Mouse (Mus musculus): ENCODE data around the gene Matn4. TPM values are rescaled to one million over a fixed set of nuclear protein-coding genes. Genes with fewer than 3 reads are reported as not detected.
"Not testable (repeated sequence)": the region's sequence is repeated elsewhere in the genome, so short reads cannot be mapped to it uniquely, and the experiment has no call there.

Gene Matn4
- polyA plus RNA-seq, 1 experiment = 1.4 TPM

DNA sequence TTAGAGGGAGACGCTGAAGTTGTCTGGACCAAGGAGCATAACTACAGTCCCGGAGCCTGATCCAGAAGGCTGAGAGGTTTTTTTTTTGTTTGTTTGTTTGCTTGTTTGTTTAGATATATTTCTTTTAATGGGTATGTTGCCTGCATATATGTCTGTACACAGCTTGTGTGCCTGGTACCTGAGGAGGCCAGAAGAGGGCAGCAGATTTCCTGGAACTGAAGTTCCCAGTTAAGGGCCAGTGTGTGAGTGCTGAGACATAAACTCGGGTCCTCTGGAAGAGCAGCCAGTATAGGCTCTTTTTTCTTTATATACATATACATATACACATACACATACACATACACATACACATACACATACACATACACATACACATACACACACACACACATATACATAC lies 46.6 kb downstream of the Matn4 start:
- no peak for DNase-seq
- no peaks in the 10 kb centered on the region for H3K4me1 ChIP-seq (ENCODE audit: control insufficient read depth, insufficient read depth, low read length)
- WGBS = 82% methylated on average over 3 of the region's 3 CpGs
- H3K4me3 ChIP-seq (ENCODE audit: insufficient read depth, low read depth, low read length) = no peak overlapping the region
- no peaks in the 10 kb centered on the region for H3K27me3 ChIP-seq (replicated peaks; ENCODE audit: control insufficient read depth, insufficient read depth, low read length)
- TF ChIP-seq CTCF (conservative IDR thresholded peaks at IDR 0.05; ENCODE audit: insufficient read depth, insufficient read length, low read depth, low read length) (peak; percentile 38), POLR2A (IDR thresholded peaks at IDR 0.05; ENCODE audit: low read depth, low read length) (no peak)
- H3K27ac ChIP-seq (ENCODE audit: insufficient read depth, low read depth, low read length) = no peak overlapping the region
- H3K36me3 ChIP-seq (ENCODE audit: control insufficient read depth, insufficient read depth, low read length) = no peaks in the 10 kb centered on the region

DNA sequence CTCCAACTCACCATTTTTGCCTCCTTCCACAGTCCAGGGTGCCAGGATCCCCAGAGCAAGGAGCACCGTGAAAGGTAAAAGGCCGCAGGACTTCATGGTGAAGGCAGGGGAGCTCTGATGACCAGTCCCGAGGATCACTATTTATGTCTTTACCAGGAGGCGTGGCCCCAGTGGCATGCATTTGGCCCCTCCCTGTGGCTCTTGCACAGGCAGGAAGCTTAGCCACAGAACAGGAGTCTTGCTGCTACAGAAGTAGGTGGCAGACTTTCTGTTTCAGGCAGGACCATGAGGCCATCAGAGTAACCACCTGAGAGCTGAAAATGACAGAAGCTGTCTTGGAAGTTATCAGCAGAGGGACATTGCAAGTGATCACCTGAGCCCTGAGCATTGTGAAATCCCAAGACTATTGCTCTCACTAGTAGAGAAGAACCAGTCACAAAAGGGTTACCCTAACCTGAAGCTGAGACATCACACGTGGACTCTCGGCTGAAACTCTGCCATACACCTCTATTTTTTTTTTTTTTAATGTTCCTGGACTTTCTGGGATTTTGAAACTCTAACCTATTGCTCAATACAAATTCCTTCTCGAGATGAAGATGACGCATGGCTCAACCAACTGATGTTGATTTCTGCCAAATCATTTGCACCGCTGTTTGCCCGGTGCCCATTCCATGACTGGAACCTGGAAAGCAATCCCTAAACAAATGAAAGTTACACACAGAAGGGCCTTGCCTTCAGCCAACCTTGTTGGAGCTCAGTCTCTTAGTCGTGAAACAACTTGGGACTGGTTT lies 48.6 kb downstream of the Matn4 start:
- Histone ChIP-seq H3K27ac (ENCODE audit: insufficient read depth, low read depth, low read length) (no peak overlapping the region), H3K36me3 (ENCODE audit: control insufficient read depth, insufficient read depth, low read length) (no peaks in the 10 kb centered on the region), H3K27me3 (replicated peaks; ENCODE audit: control insufficient read depth, insufficient read depth, low read length) (no peaks in the 10 kb centered on the region), H3K4me3 (ENCODE audit: insufficient read depth, low read depth, low read length) (no peak overlapping the region), H3K4me1 (ENCODE audit: control insufficient read depth, insufficient read depth, low read length) (no peaks in the 10 kb centered on the region)
- TF ChIP-seq CTCF (conservative IDR thresholded peaks at IDR 0.05; ENCODE audit: insufficient read depth, insufficient read length, low read depth, low read length) (no peak), POLR2A (IDR thresholded peaks at IDR 0.05; ENCODE audit: low read depth, low read length) (no peak)
- no peak for DNase-seq
- 72% methylated on average over 11 of the region's 11 CpGs for WGBS

DNA sequence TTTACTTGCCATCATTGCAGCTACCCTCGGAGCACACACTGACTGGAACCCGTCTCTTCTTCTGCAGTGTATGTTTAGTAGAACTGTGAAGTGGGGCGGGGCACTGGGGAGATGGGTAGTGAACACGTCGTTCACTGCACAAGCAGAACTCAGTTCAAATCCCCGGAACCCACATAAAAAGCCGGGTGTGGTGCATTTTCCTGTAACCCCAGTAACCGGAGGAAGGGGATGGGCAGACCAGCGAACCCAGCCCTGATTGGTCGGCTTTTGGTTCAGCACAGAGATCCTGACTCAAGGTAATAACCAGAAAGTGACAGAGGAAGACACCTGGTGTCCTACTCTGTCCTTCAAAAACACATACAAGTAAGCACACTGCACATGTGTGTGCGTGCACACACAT lies 51.6 kb downstream of the Matn4 start:
- no peaks in the 10 kb centered on the region for H3K4me1 ChIP-seq (ENCODE audit: control insufficient read depth, insufficient read depth, low read length)
- no peaks in the 10 kb centered on the region for H3K36me3 ChIP-seq (ENCODE audit: control insufficient read depth, insufficient read depth, low read length)
- no peak overlapping the region for H3K4me3 ChIP-seq (ENCODE audit: insufficient read depth, low read depth, low read length)
- no peak overlapping the region for H3K27ac ChIP-seq (ENCODE audit: insufficient read depth, low read depth, low read length)
- no peak for DNase-seq
- no peak for TF ChIP-seq CTCF (conservative IDR thresholded peaks at IDR 0.05; ENCODE audit: insufficient read depth, insufficient read length, low read depth, low read length)
- no peak for TF ChIP-seq POLR2A (IDR thresholded peaks at IDR 0.05; ENCODE audit: low read depth, low read length)
- no peaks in the 10 kb centered on the region for H3K27me3 ChIP-seq (replicated peaks; ENCODE audit: control insufficient read depth, insufficient read depth, low read length)
- 89% methylated on average over 11 of the region's 11 CpGs for WGBS

DNA sequence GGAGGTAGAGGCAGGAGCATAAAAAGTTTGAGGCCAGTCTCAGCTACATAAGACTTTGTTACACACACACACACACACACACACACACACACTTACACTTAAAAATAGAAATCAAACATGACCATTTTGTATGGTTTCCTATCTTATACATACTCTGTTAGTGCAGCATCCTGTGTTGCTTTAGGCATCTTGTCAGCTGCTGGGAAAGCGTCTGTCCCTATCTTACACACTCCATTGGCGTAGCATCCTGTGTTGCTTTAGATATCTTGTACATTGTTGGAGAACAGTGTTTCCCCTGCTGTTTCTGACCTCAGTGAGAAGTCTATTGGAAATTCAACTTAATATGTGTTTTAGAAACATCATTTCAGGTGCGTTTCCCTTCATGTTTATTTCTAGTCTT lies 52.3 kb downstream of the Matn4 start:
- no peak for DNase-seq
- Histone ChIP-seq H3K4me1 (ENCODE audit: control insufficient read depth, insufficient read depth, low read length) (no peaks in the 10 kb centered on the region), H3K36me3 (ENCODE audit: control insufficient read depth, insufficient read depth, low read length) (no peaks in the 10 kb centered on the region), H3K27ac (ENCODE audit: insufficient read depth, low read depth, low read length) (no peak overlapping the region), H3K27me3 (replicated peaks; ENCODE audit: control insufficient read depth, insufficient read depth, low read length) (no peaks in the 10 kb centered on the region), H3K4me3 (ENCODE audit: insufficient read depth, low read depth, low read length) (no peak overlapping the region)
- WGBS = 87% methylated on average over 3 of the region's 3 CpGs
- TF ChIP-seq POLR2A (IDR thresholded peaks at IDR 0.05; ENCODE audit: low read depth, low read length) (no peak), CTCF (conservative IDR thresholded peaks at IDR 0.05; ENCODE audit: insufficient read depth, insufficient read length, low read depth, low read length) (no peak)

DNA sequence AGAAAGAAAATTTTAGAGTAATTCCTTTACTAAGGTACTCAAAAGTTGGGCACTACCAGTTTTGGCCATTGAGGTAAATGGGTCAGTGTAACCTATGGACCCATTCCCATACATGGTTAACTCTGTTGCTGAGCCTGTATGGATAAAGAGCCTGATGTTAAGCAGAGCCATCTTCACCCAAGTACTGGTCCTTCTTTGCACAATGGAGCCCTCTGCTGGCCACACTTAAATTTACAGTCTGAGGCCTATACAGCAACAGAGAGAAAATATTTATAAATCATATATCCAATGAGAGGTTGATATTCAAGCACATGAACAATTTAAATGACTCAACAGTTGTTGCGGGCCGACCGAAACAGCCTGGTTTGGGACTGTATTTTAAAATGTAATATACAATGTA lies 56.0 kb downstream of the Matn4 start:
- Histone ChIP-seq H3K4me3 (ENCODE audit: insufficient read depth, low read depth, low read length) (no peak overlapping the region), H3K36me3 (ENCODE audit: control insufficient read depth, insufficient read depth, low read length) (no peaks in the 10 kb centered on the region), H3K27me3 (replicated peaks; ENCODE audit: control insufficient read depth, insufficient read depth, low read length) (no peaks in the 10 kb centered on the region), H3K4me1 (ENCODE audit: control insufficient read depth, insufficient read depth, low read length) (no peaks in the 10 kb centered on the region), H3K27ac (ENCODE audit: insufficient read depth, low read depth, low read length) (no peak overlapping the region)
- peak; percentile 21 for DNase-seq
- over 99% methylated on average over 3 of the region's 3 CpGs for WGBS
- TF ChIP-seq POLR2A (IDR thresholded peaks at IDR 0.05; ENCODE audit: low read depth, low read length) (no peak), CTCF (conservative IDR thresholded peaks at IDR 0.05; ENCODE audit: insufficient read depth, insufficient read length, low read depth, low read length) (peak; percentile 27)

DNA sequence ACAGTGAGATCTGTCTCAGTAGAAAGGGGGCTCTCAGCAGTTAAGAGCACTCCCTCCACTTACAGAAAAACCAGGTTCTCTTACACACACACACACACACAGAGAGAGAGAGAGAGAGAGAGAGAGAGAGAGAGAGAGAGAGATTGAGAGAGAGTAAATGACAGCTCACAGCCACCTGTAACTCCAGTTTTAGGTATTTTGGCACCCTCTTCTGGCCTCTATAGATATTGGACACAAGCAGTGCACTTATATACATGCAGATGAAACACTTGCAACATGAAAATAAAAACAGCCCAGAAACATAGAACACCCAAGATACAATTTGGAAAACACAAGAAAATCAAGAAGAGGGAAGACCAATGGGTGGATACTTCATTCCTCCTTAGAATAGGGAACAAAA lies 57.3 kb downstream of the Matn4 start:
- H3K4me3 ChIP-seq (ENCODE audit: insufficient read depth, low read depth, low read length); H3K4me1 ChIP-seq (ENCODE audit: control insufficient read depth, insufficient read depth, low read length); H3K27me3 ChIP-seq (replicated peaks; ENCODE audit: control insufficient read depth, insufficient read depth, low read length); H3K27ac ChIP-seq (ENCODE audit: insufficient read depth, low read depth, low read length); DNase-seq; H3K36me3 ChIP-seq (ENCODE audit: control insufficient read depth, insufficient read depth, low read length): not testable (repeated sequence)

DNA sequence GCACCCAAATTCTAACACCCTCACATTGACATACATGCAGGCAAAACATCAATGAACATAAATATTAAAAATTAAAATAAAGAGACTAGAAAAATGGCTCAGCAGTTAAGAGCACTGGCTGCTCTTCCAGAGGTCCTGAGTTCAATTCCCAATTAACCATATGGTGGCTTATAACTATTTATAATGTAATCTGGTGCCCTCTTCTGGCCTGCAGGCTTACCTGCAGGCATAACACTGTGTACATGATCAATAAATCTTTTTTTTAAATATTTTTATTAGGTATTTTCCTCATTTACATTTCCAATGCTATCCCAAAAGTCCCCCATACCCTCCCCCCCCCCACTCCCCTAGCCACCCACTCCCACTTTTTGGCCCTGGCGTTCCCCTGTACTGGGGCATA lies 61.2 kb downstream of the Matn4 start:
- not testable (repeated sequence) for H3K36me3 ChIP-seq (ENCODE audit: control insufficient read depth, insufficient read depth, low read length); H3K4me1 ChIP-seq (ENCODE audit: control insufficient read depth, insufficient read depth, low read length); H3K27ac ChIP-seq (ENCODE audit: insufficient read depth, low read depth, low read length); H3K4me3 ChIP-seq (ENCODE audit: insufficient read depth, low read depth, low read length); DNase-seq; H3K27me3 ChIP-seq (replicated peaks; ENCODE audit: control insufficient read depth, insufficient read depth, low read length)
- WGBS = 89% methylated on average over 1 of the region's 1 CpGs

Other genes starting within 250 kb of the Matn4 start
- gene Kcns1, start 234.0 kb downstream of the Matn4 start, polyA plus RNA-seq (2012; rRNA removed) = 0.36 and 0.48 TPM in 2 replicates
- not detected in 2 replicates for gene Wfdc5, start 222.4 kb downstream of the Matn4 start, polyA plus RNA-seq (2012; rRNA removed)
- gene Wfdc12, start 214.6 kb downstream of the Matn4 start, polyA plus RNA-seq (2012; rRNA removed) = not detected in 2 replicates
- gene Wfdc15a, start 205.0 kb downstream of the Matn4 start, polyA plus RNA-seq (2012; rRNA removed) = 0.20 TPM in 1 of 2 replicates, not detected in the other
- gene Wfdc15b, start 183.5 kb downstream of the Matn4 start, polyA plus RNA-seq (2012; rRNA removed) = 492 and 557 TPM in 2 replicates
- gene Svs2, start 166.7 kb downstream of the Matn4 start, polyA plus RNA-seq (2012; rRNA removed) = not detected in 2 replicates
- gene Svs3b, start 148.5 kb downstream of the Matn4 start, polyA plus RNA-seq (2012; rRNA removed) = not detected in 2 replicates
- not detected in 2 replicates for gene Svs4, start 126.7 kb downstream of the Matn4 start, polyA plus RNA-seq (2012; rRNA removed)
- gene Svs3a, start 115.9 kb downstream of the Matn4 start, polyA plus RNA-seq (2012; rRNA removed) = not detected in 2 replicates
- gene Svs6, start 88.4 kb downstream of the Matn4 start, polyA plus RNA-seq (2012; rRNA removed) = not detected in 2 replicates
- not detected in 2 replicates for gene Svs5, start 72.4 kb downstream of the Matn4 start, polyA plus RNA-seq (2012; rRNA removed)
- gene Slpi, start 16.1 kb downstream of the Matn4 start, polyA plus RNA-seq (2012; rRNA removed) = 3.0 and 4.6 TPM in 2 replicates
- 0.04 TPM in 1 of 2 replicates, not detected in the other for gene Rbpjl, start 2.0 kb downstream of the Matn4 start, polyA plus RNA-seq (2012; rRNA removed)
- gene Sdc4, start 38.7 kb upstream of the Matn4 start, polyA plus RNA-seq (2012; rRNA removed) = 194 and 212 TPM in 2 replicates
- 94.5 and 122 TPM in 2 replicates for gene Sys1, start 51.8 kb upstream of the Matn4 start, polyA plus RNA-seq (2012; rRNA removed)
- gene Gm20458, start 55.8 kb upstream of the Matn4 start, polyA plus RNA-seq (2012; rRNA removed) = 22.1 and 23.4 TPM in 2 replicates
- gene Trp53tg5, start 68.6 kb upstream of the Matn4 start, polyA plus RNA-seq (2012; rRNA removed) = 0.10 TPM in 1 of 2 replicates, not detected in the other
- 36.8 and 43.6 TPM in 2 replicates for gene Dbndd2, start 80.9 kb upstream of the Matn4 start, polyA plus RNA-seq (2012; rRNA removed)
- 101 and 123 TPM in 2 replicates for gene Pigt, start 92.4 kb upstream of the Matn4 start, polyA plus RNA-seq (2012; rRNA removed)
- gene Wfdc2, start 157.3 kb upstream of the Matn4 start, polyA plus RNA-seq (2012; rRNA removed) = 459 and 460 TPM in 2 replicates
- gene Spint3, start 168.3 kb upstream of the Matn4 start, polyA plus RNA-seq (2012; rRNA removed) = not detected in 2 replicates
- gene Wfdc6a, start 180.3 kb upstream of the Matn4 start, polyA plus RNA-seq (2012; rRNA removed) = not detected in 2 replicates
- gene Eppin, start 188.4 kb upstream of the Matn4 start, polyA plus RNA-seq (2012; rRNA removed) = not detected in 2 replicates
- gene Wfdc6b, start 208.4 kb upstream of the Matn4 start, polyA plus RNA-seq (2012; rRNA removed) = not detected in 2 replicates
- not detected in 2 replicates for gene Wfdc8, start 208.5 kb upstream of the Matn4 start, polyA plus RNA-seq (2012; rRNA removed)
- 9.2 and 10.3 TPM in 2 replicates for gene Wfdc16, start 233.6 kb upstream of the Matn4 start, polyA plus RNA-seq (2012; rRNA removed)

All from kidney, adult 2 months (tissue).